Mouse (Mus musculus) kidney, adult 9 months (tissue): ENCODE data around the gene Akap1.

Experiments
- DNase-seq: peaks from one replicate; pipeline ENCODE4 v3.0.0; 2022

Gene Akap1

GRCm38 (mm10) chr11:88873667-88874030 is 9.3 kb upstream of the Akap1 start:
- DNase-seq, result no peak

DNA sequence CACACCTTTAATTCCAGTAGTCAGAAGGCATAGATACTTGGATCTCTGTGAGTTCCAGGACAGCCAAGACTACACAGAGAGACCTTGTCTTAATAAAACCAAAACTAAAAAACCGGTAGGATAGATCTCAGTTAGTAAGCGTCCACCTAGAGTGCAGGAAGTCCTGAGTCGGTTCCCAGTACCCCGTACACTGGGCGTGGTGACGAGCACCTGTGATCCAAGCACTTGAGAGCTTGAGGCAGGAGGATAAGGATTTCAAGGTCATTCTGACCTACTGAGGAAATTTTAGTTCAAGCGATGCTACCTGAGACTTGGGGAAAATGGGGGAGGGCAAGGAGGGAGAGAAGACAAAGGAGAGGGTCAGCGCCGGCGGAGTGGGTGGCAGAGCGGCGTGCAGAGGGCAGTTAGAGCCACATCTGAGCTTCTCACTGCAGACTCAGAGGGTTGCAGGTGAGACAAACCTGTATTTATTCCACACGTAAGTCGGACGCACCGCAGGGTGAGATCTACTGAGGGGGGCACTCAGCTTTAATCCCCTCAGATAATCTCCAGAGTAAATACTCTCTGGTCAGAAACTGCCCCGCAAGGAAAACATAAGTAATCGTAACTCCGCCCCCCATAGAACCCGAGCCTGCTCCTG is 8.8 kb upstream of the Akap1 start:
- no peak for DNase-seq

- DNase-seq, result no peak
Measured at GRCm38 (mm10) chr11:88869443-88869842, 5.1 kb upstream of the Akap1 start.

GRCm38 (mm10) chr11:88863904-88864457 is 405 bp downstream of the Akap1 start:
- peak; percentile 71 for DNase-seq

GRCm38 (mm10) chr11:88863071-88863903 is 1.1 kb downstream of the Akap1 start:
- peak; percentile 73 for DNase-seq

- no peak for DNase-seq
Measured at GRCm38 (mm10) chr11:88862355-88862754, 2.0 kb downstream of the Akap1 start.

- DNase-seq, result no peak
Measured at GRCm38 (mm10) chr11:88861060-88861459, 3.3 kb downstream of the Akap1 start.

DNA sequence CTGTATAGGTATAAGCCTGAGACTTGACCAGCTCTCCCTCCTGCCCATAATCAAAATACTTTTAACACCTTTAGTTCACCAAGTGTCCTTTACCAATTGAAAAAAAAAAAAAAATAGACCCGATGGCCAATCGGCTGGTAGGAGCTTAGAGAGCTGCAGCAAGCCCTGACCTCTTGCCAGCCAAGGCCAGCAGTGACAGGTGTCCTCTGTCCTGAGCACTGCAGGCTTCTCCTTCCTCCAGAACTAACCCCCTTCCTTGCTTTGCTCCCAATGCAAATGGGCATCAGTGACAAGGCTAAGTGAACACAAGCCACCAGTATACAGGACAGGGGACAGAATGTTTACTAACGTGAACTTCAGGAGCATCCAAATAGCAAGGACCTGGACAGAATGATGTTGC is 3.7 kb downstream of the Akap1 start:
- DNase-seq, result no peak

DNA sequence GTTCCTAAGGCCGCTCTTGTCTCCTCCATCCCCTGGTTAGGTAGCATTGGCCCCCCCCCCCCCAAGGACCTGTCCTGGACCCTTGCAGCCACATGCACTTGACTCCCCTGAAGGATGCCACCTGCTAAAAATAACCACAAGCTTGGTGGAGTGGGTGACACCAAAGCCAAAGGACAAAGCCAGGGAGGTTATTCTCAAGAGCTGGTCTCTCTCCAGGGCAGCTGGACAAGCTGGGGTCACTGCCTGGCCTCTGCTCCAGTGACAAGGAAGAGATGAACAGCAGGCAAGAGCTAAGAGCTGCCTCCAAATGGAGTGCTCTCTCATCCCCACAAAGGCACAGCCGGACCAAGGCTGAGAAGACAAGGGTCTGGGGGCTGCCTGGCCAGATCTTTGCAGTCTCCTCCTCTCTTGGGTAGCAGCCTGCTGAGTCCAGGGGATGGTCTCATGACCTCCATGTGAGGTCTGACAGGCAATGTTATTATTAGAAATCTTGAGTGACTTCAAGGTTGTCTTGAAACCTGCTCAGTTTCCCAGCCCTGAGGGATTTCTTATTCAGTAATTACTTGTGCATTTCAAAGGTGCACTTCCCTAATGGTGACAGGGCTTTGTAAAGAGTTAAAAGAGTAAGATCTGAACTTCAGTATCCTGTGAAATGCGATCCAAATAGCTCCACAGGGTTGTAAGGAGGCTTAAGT is 6.9 kb downstream of the Akap1 start:
- DNase-seq, result no peak

DNA sequence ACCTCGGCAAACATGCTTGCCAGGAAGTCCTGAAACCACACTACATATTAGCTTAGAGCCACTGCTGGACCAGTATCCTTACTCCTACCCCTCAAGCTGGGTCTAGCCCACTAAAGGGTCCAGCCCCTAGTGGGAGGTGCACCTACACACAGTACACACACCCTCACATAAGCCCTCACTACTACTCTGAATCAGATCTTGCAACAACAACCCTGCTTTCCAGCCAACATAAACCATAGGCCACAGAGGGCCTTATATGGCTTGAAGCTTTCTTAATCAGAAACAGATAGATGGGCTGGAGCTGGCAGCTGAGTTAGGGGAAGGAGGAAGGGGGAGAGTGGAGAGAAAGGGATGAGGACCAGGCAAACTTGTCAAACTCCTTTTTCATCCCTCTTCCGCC is 8.0 kb downstream of the Akap1 start:
- no peak for DNase-seq

DNA sequence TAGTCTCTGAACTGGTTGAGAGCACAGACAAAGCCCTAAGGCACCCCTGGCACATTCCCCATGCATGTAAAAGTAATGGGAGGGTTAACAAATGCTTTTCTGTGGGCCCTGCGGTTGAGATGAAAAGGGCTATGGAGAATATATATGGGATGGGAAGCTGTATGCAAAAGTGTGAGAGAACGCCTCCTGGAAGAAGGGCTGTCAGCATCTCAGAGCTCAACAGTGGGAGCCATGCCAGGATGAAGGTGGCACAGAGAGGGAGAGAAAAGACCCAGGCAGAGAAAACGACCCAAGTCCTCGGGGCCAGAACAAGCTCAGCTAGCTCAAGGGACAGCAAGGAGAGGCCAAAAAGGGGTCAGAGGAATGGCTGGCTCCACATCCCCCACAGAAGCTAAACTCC is 8.6 kb downstream of the Akap1 start:
- DNase-seq, result no peak

DNA sequence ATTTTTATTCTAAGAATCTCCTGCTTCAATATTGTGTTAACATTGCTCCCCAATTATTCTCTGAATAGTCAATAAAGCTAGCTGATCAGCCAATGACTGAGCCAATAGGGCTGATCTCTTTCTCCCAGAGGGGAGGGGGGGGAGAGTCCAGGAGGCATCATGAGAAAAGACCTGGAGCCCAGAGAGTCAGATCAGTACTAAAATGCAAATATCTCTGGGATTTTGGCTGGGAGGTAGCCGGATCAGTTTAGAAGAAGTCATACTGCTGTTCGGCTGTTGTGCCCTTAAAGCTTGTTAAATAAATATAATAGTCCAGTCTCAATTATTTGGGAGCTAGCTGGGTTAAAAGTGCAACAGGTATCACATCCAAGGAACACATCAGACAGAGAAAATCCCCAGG is 10.8 kb downstream of the Akap1 start:
- no peak for DNase-seq

DNA sequence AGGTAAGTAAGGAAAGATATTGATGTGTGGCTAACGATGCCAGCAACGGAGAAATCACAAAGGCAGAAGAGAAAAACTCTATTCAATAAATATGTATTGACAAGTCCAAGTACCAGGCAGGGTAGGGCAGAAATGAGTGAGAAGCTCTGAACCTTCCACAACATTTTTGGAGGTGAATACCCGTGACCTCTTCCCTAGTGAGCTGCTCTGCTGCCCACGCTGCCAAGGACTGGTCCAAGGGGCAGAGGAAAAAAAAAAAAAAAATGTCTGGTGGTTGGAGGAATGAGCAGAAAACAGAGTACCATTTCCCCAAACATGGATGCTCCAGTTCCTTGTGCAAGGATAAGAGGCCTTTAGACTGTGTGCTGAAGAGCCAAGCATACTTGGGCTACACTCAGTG is 11.6 kb downstream of the Akap1 start:
- DNase-seq, result peak; percentile 71

DNA sequence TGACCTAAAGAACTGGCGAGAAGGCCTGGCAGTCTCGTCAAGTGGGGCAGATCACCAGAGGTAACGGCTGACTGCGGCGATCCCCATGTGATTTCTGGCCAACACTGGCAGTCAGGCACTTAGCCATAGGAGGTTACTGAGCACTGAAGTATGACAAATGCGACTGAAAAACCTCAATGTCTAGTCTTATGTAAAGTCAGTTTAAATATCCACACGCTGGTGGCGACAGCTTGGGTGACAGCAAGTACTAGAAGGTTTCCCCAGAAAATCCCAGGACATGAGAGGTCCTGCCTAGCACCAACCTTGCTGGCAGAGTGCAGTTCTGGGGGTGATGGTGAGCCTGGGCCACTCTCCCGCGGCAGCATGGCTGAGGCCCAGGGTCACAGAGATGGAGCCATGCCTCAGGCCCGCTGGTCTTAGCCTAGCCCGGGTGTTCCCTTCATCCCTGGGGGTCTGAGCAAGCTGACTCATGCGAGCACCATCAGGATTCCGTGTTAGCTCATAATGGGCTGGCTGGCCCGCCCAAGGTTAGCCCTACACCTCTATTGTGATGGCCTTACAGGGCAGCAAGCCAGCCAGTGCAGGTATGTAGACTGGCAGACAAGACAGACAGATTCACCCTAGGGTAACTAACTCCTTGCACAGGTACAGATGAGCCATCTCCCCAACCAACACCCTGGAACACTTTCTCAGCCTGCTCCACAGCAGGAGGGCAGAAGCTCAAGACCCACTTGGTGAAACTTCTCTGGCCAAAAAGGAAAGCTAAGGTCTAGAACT is 13.1 kb downstream of the Akap1 start:
- peak; percentile 86 for DNase-seq

GRCm38 (mm10) chr11:88849732-88850131 is 14.7 kb downstream of the Akap1 start:
- DNase-seq, result peak; percentile 65

DNA sequence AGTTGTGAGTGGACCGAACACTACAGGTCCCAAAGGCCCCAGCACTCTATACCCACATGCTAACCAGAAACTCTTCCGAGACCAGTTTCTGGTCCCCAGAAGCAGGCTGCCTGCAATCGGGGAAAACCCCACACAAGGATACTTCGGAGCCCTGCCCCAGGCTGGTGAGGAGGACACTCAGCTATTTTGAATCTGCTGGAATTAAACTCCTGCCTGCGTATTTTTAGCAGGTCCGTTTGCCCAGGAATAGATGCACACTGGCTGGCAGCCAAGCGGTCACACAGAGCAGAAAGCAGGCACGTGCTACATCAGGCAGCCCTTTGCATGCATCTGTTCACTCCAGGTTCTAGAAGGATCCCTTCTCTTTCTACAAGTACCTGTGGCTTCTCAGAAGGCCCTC is 15.1 kb downstream of the Akap1 start:
- peak; percentile 86 for DNase-seq

- peak; percentile 69 for DNase-seq
Measured at GRCm38 (mm10) chr11:88848590-88848989, 15.8 kb downstream of the Akap1 start.

DNA sequence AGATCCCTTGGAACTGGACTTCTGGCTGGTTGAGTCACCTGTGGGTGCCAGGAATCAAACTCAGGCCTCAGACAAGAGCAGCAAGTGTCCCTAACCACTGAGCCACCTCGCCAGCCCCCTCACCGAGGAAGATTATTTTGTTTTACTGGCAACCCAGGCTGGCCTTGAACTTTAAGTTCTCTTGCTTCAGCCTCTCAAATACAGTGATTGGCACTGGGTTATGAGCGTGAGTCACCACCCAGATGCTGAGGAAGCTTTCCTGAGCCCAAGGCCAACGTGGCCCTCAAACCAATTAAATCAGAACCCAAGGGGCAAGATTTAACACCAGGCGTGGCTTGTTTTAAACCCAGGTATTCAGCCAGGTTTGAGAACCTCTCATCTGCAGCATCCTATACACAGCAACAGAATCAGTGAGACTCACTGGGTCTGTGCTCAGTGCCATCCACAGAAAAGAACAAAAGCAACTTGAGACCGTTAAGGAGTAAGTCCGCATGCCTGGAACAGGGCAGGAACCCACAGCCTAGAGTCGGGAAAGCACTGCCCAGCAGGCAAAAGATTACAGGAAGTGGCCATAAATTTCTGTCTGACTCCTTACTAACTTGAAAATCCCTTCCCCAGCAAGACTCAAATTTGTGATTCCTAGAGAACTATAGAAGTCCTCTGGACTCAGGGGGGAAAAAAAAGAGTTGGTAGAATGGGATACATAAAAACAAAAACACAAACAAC is 16.9 kb downstream of the Akap1 start:
- no peak for DNase-seq

DNA sequence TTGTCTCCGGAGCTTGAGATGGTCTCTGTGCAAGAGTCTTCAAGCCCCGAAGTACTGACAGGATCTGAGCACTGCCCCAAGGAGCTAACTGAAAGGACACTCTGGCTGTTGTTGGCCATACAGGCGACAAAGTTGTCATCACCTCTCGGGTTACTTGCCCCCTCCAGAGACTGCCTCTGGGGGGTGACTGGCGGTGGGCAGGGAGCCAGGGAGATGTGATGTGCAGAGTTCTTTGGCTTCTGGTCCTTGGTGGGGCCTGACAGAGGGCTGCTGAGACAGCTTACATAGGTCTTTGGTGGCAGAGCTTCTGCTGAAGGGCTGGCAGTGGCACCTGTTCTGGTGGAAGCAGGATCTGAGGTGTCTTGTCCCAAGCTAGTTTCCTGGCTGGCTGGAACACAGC is 20.0 kb downstream of the Akap1 start:
- no peak for DNase-seq

DNA sequence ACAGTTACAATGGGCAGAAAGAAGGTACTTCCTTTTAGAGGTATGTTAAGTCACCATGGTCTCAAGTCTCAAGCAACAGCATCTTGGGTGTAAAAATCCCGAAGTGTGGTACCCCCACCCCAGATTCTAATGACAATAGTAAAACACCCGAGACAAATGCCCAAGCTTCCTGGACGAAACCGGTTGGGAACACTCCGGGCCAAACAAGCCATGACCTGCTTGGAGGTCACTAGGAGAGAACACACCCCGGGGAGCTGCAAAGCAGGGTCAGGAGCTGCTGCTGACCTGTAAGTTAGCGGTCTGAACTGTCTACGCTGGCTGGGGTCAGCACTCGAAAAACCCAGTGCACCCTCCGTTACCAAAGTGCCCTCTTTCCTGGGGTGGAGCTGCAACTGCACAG is 21.1 kb downstream of the Akap1 start:
- no peak for DNase-seq

DNA sequence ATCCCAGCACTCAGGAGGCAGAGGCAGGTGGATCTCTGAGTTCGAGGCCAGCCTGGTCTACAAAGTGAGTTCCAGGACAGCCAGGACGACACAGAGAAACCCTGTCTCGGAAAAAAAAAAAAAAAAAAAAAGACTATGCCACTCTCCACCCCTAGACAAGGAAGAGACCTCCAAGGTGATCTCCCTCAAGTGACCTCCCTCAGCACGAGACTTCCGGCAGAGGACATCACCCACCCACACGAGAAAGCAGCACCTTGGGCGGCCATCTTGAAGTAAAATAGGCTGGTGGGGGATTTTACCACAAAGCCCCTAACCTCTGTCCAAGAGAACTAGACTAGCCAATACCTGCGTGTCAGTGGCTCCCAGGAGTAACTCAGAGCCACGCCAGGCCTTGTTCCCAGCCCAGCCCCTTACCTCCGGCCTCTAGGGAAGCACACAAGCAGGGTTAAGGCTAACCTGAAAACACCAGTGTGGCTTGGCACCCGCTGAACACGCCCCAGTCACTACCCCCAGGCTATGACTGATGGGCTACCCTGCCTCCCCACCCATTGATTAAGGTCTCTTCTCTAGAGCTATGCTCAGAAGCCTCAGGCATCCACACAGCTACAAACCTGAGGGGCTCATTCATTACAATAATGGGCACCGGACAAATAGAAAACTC is 21.9 kb downstream of the Akap1 start:
- DNase-seq, result no peak

- DNase-seq, result no peak
Measured at GRCm38 (mm10) chr11:88841406-88841805, 23.0 kb downstream of the Akap1 start.
